Mouse (Mus musculus): ENCODE measurements around the gene Qsox1. TPM values are rescaled to one million over a fixed set of nuclear protein-coding genes. Genes with fewer than 3 reads are reported as not detected.
A peak's percentile ranks its signal among the peaks of the same experiment; 100 is the strongest.

Qsox1 gene
- polyA plus RNA-seq, 1 experiment from 2014 or later, result 238 TPM

- Histone ChIP-seq H3K4me1 (ENCODE audit: insufficient read depth) (0 out of 2 replicates have a peak, but pooled peaks cover 6% of the 10 kb centered on the region), H3K4me2 (ENCODE audit: low read depth, low read length) (no peak overlapping the region), H3K27ac (ENCODE audit: low read depth) (no peak overlapping the region), H3K36me3 (replicated peaks; ENCODE audit: insufficient read depth, low read length) (peaks cover 28% of the 10 kb centered on the region), H3K27me3 (ENCODE audit: insufficient read depth, low read length) (no peaks in the 10 kb centered on the region), H3K9me3 (ENCODE audit: low read length) (peaks cover 2% of the 10 kb centered on the region; the same call in 1 of the 2 replicates), H3K4me3 (ENCODE audit: low read depth, low read length) (no peak overlapping the region), H3K9ac (replicated peaks) (no peak overlapping the region)
- 56% methylated on average over 14 of the region's 14 CpGs for WGBS (ENCODE audit: insufficient replicate concordance)
- ATAC-seq, result peak; percentile 43
- TF ChIP-seq EP300 (IDR thresholded peaks at IDR 0.05; ENCODE audit: low read depth), result no peak
- no peak for TF ChIP-seq CTCF (IDR thresholded peaks at IDR 0.05; ENCODE audit: low read depth)
- DNase-seq, result no peak
Observed at GRCm38 (mm10) chr1:155777641-155778625, 34.8 kb downstream of the Qsox1 start.

GRCm38 (mm10) chr1:155759167-155759566 is 53.5 kb downstream of the Qsox1 start:
- 74% methylated on average over 12 of the region's 12 CpGs for WGBS (ENCODE audit: insufficient replicate concordance)
- H3K4me3 ChIP-seq (ENCODE audit: low read depth, low read length), result no peak overlapping the region
- H3K4me2 ChIP-seq (ENCODE audit: low read depth, low read length), result no peak overlapping the region
- H3K4me1 ChIP-seq (ENCODE audit: insufficient read depth), result no peaks in the 10 kb centered on the region
- no peaks in the 10 kb centered on the region for H3K9me3 ChIP-seq (ENCODE audit: low read length)
- DNase-seq, result no peak
- H3K36me3 ChIP-seq (replicated peaks; ENCODE audit: insufficient read depth, low read length), result no peaks in the 10 kb centered on the region
- no peak overlapping the region for H3K27ac ChIP-seq (ENCODE audit: low read depth)
- ATAC-seq, result no peak
- TF ChIP-seq CTCF (IDR thresholded peaks at IDR 0.05; ENCODE audit: low read depth) (no peak), EP300 (IDR thresholded peaks at IDR 0.05; ENCODE audit: low read depth) (no peak)
- H3K27me3 ChIP-seq (ENCODE audit: insufficient read depth, low read length), result no peaks in the 10 kb centered on the region
- no peak overlapping the region for H3K9ac ChIP-seq (replicated peaks)

- Histone ChIP-seq H3K4me3 (ENCODE audit: low read depth, low read length) (no peak overlapping the region), H3K9me3 (ENCODE audit: low read length) (no peaks in the 10 kb centered on the region), H3K9ac (replicated peaks) (no peak overlapping the region), H3K27ac (ENCODE audit: low read depth) (no peak overlapping the region), H3K27me3 (ENCODE audit: insufficient read depth, low read length) (no peaks in the 10 kb centered on the region), H3K4me1 (ENCODE audit: insufficient read depth) (no peaks in the 10 kb centered on the region), H3K36me3 (replicated peaks; ENCODE audit: insufficient read depth, low read length) (no peaks in the 10 kb centered on the region), H3K4me2 (ENCODE audit: low read depth, low read length) (no peak overlapping the region)
- no peak for ATAC-seq
- no peak for DNase-seq
- no peak for TF ChIP-seq EP300 (IDR thresholded peaks at IDR 0.05; ENCODE audit: low read depth)
- TF ChIP-seq CTCF (IDR thresholded peaks at IDR 0.05; ENCODE audit: low read depth), result no peak
- 71% methylated on average over 4 of the region's 4 CpGs for WGBS (ENCODE audit: insufficient replicate concordance)
Observed at GRCm38 (mm10) chr1:155758711-155759110, 54.0 kb downstream of the Qsox1 start.

GRCm38 (mm10) chr1:155757621-155758020 is 55.1 kb downstream of the Qsox1 start:
- Histone ChIP-seq H3K27me3 (ENCODE audit: insufficient read depth, low read length) (0 out of 2 replicates have a peak, but pooled peaks cover 5% of the 10 kb centered on the region), H3K4me3 (ENCODE audit: low read depth, low read length) (no peak overlapping the region), H3K4me2 (ENCODE audit: low read depth, low read length) (no peak overlapping the region), H3K36me3 (replicated peaks; ENCODE audit: insufficient read depth, low read length) (no peaks in the 10 kb centered on the region), H3K27ac (ENCODE audit: low read depth) (no peak overlapping the region), H3K4me1 (ENCODE audit: insufficient read depth) (no peaks in the 10 kb centered on the region), H3K9ac (replicated peaks) (no peak overlapping the region), H3K9me3 (ENCODE audit: low read length) (no peaks in the 10 kb centered on the region)
- ATAC-seq (no peak), DNase-seq (no peak)
- TF ChIP-seq CTCF (IDR thresholded peaks at IDR 0.05; ENCODE audit: low read depth) (no peak), EP300 (IDR thresholded peaks at IDR 0.05; ENCODE audit: low read depth) (no peak)
- WGBS (ENCODE audit: insufficient replicate concordance), result 72% methylated on average over 7 of the region's 7 CpGs

GRCm38 (mm10) chr1:155753411-155753810 is 59.3 kb downstream of the Qsox1 start:
- Histone ChIP-seq H3K4me2 (ENCODE audit: low read depth, low read length) (no peak overlapping the region), H3K4me1 (ENCODE audit: insufficient read depth) (no peaks in the 10 kb centered on the region), H3K9ac (replicated peaks) (no peak overlapping the region), H3K36me3 (replicated peaks; ENCODE audit: insufficient read depth, low read length) (no peaks in the 10 kb centered on the region), H3K9me3 (ENCODE audit: low read length) (no peaks in the 10 kb centered on the region), H3K4me3 (ENCODE audit: low read depth, low read length) (no peak overlapping the region), H3K27me3 (ENCODE audit: insufficient read depth, low read length) (peaks cover 29% of the 10 kb centered on the region), H3K27ac (ENCODE audit: low read depth) (no peak overlapping the region)
- ATAC-seq (no peak), DNase-seq (no peak)
- 67% methylated on average over 9 of the region's 9 CpGs for WGBS (ENCODE audit: insufficient replicate concordance)
- TF ChIP-seq EP300 (IDR thresholded peaks at IDR 0.05; ENCODE audit: low read depth) (no peak), CTCF (IDR thresholded peaks at IDR 0.05; ENCODE audit: low read depth) (no peak)

GRCm38 (mm10) chr1:155751484-155752255 is 61.0 kb downstream of the Qsox1 start, which contains the start of gene Lhx4:
Gene Lhx4 (minus strand): TSS chr1:155751684.
- 65% methylated on average over 6 of the region's 6 CpGs for WGBS (ENCODE audit: insufficient replicate concordance)
- Histone ChIP-seq H3K9ac (replicated peaks) (no peak within 1 kb of the TSS), H3K27me3 (ENCODE audit: insufficient read depth, low read length) (peaks cover 44% of the 10 kb centered on the region), H3K4me2 (ENCODE audit: low read depth, low read length) (no peak within 1 kb of the TSS), H3K4me1 (ENCODE audit: insufficient read depth) (no peaks in the 10 kb centered on the region), H3K9me3 (ENCODE audit: low read length) (no peaks in the 10 kb centered on the region), H3K4me3 (ENCODE audit: low read depth, low read length) (no peak within 1 kb of the TSS), H3K36me3 (replicated peaks; ENCODE audit: insufficient read depth, low read length) (no peaks in the 10 kb centered on the region), H3K27ac (ENCODE audit: low read depth) (no peak within 1 kb of the TSS)
- TF ChIP-seq CTCF (IDR thresholded peaks at IDR 0.05; ENCODE audit: low read depth), result no peak
- no peak for TF ChIP-seq EP300 (IDR thresholded peaks at IDR 0.05; ENCODE audit: low read depth)
- no peak for ATAC-seq
- no peak for DNase-seq

All from liver, postnatal 0 days (tissue).